Mouse (Mus musculus) megakaryocyte, embryonic 14.5 days (primary cell): ENCODE measurements around the gene Tmem189.

ENCODE experiments used
- FLI1 ChIP-seq: IDR thresholded peaks from 2 replicates; pipeline ENCODE4 v1.6.1; 2012; ENCODE audit warnings: low read length, inconsistent platforms, mixed read lengths
- GATA1 ChIP-seq: IDR thresholded peaks from 3 replicates; pipeline ENCODE4 v1.6.1; 2012; ENCODE audit warnings: mixed read lengths, low read length, inconsistent platforms, borderline replicate concordance

DNA sequence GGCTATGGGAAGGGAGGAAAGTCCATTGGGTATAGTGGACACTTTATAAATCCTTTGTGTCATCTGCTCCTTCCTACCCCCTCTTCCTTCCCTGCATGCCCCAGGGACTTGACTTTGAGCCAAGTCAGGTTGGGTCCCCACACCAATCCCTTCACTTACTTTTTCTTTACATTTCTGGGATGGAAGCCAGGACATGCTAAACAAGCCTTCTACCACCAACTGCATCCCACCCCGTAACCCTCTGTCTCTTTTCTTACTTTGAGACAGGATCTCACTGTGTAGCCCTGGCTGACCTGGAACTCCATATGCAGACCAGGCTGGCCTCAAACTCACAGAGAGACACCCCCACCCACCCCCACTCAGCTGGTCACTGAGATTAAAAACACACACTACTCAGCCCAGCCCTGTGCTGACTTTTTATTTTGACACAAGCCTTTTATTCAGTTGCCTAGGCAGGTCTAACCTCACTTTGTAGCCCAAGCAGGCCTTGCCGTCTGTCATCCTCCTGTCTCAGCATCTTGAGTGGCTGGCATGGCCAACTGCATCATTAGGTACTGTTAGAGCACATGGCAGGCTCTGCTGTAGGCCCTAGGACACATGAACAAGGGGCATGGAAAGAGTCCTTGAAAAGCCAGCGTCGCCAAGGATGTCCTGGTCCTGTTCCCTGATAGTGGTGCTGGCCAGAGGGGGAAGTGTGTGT, 95.9 kb downstream of the Tmem189 start:
- TF ChIP-seq GATA1, result no peak
- TF ChIP-seq FLI1, result no peak
